Mouse (Mus musculus): ENCODE data around the gene Kremen2. TPM values are rescaled to one million over a fixed set of nuclear protein-coding genes. Genes with fewer than 3 reads are reported as not detected.
A peak's percentile ranks its signal among the peaks of the same experiment; 100 is the strongest.

Kremen2 gene
- polyA plus RNA-seq, 1 experiment from 2014 or later, result not detected

- H3K9me3 ChIP-seq (ENCODE audit: low read length), result no peaks in the 10 kb centered on the region
- H3K4me2 ChIP-seq (ENCODE audit: low read depth, low read length), result peak overlapping the region; percentile 93
- 1% methylated on average over 13 of the region's 28 CpGs for WGBS (ENCODE audit: insufficient replicate concordance)
- peaks cover 4% of the 10 kb centered on the region; the same call in 1 of the 2 replicates for H3K4me1 ChIP-seq (ENCODE audit: insufficient read depth)
- no peak overlapping the region for H3K27ac ChIP-seq (ENCODE audit: low read depth)
- peaks cover 41% of the 10 kb centered on the region for H3K27me3 ChIP-seq (ENCODE audit: insufficient read depth, low read length)
- no peak for TF ChIP-seq EP300 (IDR thresholded peaks at IDR 0.05; ENCODE audit: low read depth)
- TF ChIP-seq CTCF (IDR thresholded peaks at IDR 0.05; ENCODE audit: low read depth), result peak; percentile 76
- H3K9ac ChIP-seq (replicated peaks), result no peak overlapping the region
- DNase-seq (peak; percentile 79), ATAC-seq (peak; percentile 99)
- peak overlapping the region; percentile 60 for H3K4me3 ChIP-seq (ENCODE audit: low read depth, low read length)
- H3K36me3 ChIP-seq (replicated peaks; ENCODE audit: insufficient read depth, low read length), result no peaks in the 10 kb centered on the region
Measured at GRCm38 (mm10) chr17:23700079-23700478, 45.6 kb downstream of the Kremen2 start.

GRCm38 (mm10) chr17:23699131-23700077 lies 46.2 kb downstream of the Kremen2 start:
- H3K9ac ChIP-seq (replicated peaks), result peak overlapping the region; percentile 41; the same call in 1 of the 2 replicates
- H3K4me3 ChIP-seq (ENCODE audit: low read depth, low read length), result peak overlapping the region; percentile 60
- ATAC-seq (peak; percentile 76), DNase-seq (no peak)
- peak overlapping the region; percentile 93 for H3K4me2 ChIP-seq (ENCODE audit: low read depth, low read length)
- 2% methylated on average over 56 of the region's 101 CpGs for WGBS (ENCODE audit: insufficient replicate concordance)
- TF ChIP-seq CTCF (IDR thresholded peaks at IDR 0.05; ENCODE audit: low read depth) (no peak), EP300 (IDR thresholded peaks at IDR 0.05; ENCODE audit: low read depth) (no peak)
- no peaks in the 10 kb centered on the region for H3K36me3 ChIP-seq (replicated peaks; ENCODE audit: insufficient read depth, low read length)
- H3K4me1 ChIP-seq (ENCODE audit: insufficient read depth), result peaks cover 4% of the 10 kb centered on the region; the same call in 1 of the 2 replicates
- no peaks in the 10 kb centered on the region for H3K9me3 ChIP-seq (ENCODE audit: low read length)
- no peak overlapping the region for H3K27ac ChIP-seq (ENCODE audit: low read depth)
- peaks cover 38% of the 10 kb centered on the region for H3K27me3 ChIP-seq (ENCODE audit: insufficient read depth, low read length)

- ATAC-seq (no peak), DNase-seq (no peak)
- Histone ChIP-seq H3K4me3 (ENCODE audit: low read depth, low read length) (no peak overlapping the region), H3K4me2 (ENCODE audit: low read depth, low read length) (no peak overlapping the region), H3K4me1 (ENCODE audit: insufficient read depth) (peaks cover 4% of the 10 kb centered on the region; the same call in 1 of the 2 replicates), H3K27me3 (ENCODE audit: insufficient read depth, low read length) (peaks cover 32% of the 10 kb centered on the region), H3K9ac (replicated peaks) (no peak overlapping the region), H3K9me3 (ENCODE audit: low read length) (no peaks in the 10 kb centered on the region), H3K36me3 (replicated peaks; ENCODE audit: insufficient read depth, low read length) (no peaks in the 10 kb centered on the region), H3K27ac (ENCODE audit: low read depth) (no peak overlapping the region)
- TF ChIP-seq CTCF (IDR thresholded peaks at IDR 0.05; ENCODE audit: low read depth), result no peak
- no peak for TF ChIP-seq EP300 (IDR thresholded peaks at IDR 0.05; ENCODE audit: low read depth)
- 35% methylated on average over 3 of the region's 3 CpGs for WGBS (ENCODE audit: insufficient replicate concordance)
Measured at GRCm38 (mm10) chr17:23695801-23696200, 49.8 kb downstream of the Kremen2 start.

GRCm38 (mm10) chr17:23694491-23694890 lies 51.1 kb downstream of the Kremen2 start:
- no peak overlapping the region for H3K27ac ChIP-seq (ENCODE audit: low read depth)
- H3K4me3 ChIP-seq (ENCODE audit: low read depth, low read length), result no peak overlapping the region
- DNase-seq (no peak), ATAC-seq (no peak)
- no peaks in the 10 kb centered on the region for H3K9me3 ChIP-seq (ENCODE audit: low read length)
- no peak overlapping the region for H3K9ac ChIP-seq (replicated peaks)
- no peak overlapping the region for H3K4me2 ChIP-seq (ENCODE audit: low read depth, low read length)
- H3K36me3 ChIP-seq (replicated peaks; ENCODE audit: insufficient read depth, low read length), result no peaks in the 10 kb centered on the region
- no peaks in the 10 kb centered on the region for H3K4me1 ChIP-seq (ENCODE audit: insufficient read depth)
- peaks cover 20% of the 10 kb centered on the region for H3K27me3 ChIP-seq (ENCODE audit: insufficient read depth, low read length)
- no peak for TF ChIP-seq CTCF (IDR thresholded peaks at IDR 0.05; ENCODE audit: low read depth)
- TF ChIP-seq EP300 (IDR thresholded peaks at IDR 0.05; ENCODE audit: low read depth), result no peak
- 53% methylated on average over 1 of the region's 1 CpGs for WGBS (ENCODE audit: insufficient replicate concordance)

Other genes with a start within 250 kb of the Kremen2 start
- 5.2 and 5.5 TPM in 2 replicates for gene Zfp213, start 181.6 kb downstream of the Kremen2 start, polyA plus RNA-seq (2015; fragmentation: Nextera tagmentation; extraction: Ambion mirVana)
- gene Zfp13, start 146.3 kb downstream of the Kremen2 start, polyA plus RNA-seq (2015; fragmentation: Nextera tagmentation; extraction: Ambion mirVana), result 1.1 and 1.4 TPM in 2 replicates
- not detected in 2 replicates for gene Zscan10, start 145.0 kb downstream of the Kremen2 start, polyA plus RNA-seq (2015; fragmentation: Nextera tagmentation; extraction: Ambion mirVana)
- 0.49 and 0.67 TPM in 2 replicates for gene Mmp25, start 100.6 kb downstream of the Kremen2 start, polyA plus RNA-seq (2015; fragmentation: Nextera tagmentation; extraction: Ambion mirVana)
- gene Bicdl2, start 85.3 kb downstream of the Kremen2 start, polyA plus RNA-seq (2015; fragmentation: Nextera tagmentation; extraction: Ambion mirVana), result 0.05 and 0.31 TPM in 2 replicates
- gene Hcfc1r1, start 72.2 kb downstream of the Kremen2 start, polyA plus RNA-seq (2015; fragmentation: Nextera tagmentation; extraction: Ambion mirVana), result 26.6 and 28.6 TPM in 2 replicates
- 8.5 and 10.3 TPM in 2 replicates for gene Thoc6, start 72.0 kb downstream of the Kremen2 start, polyA plus RNA-seq (2015; fragmentation: Nextera tagmentation; extraction: Ambion mirVana)
- gene Tnfrsf12a, start 68.4 kb downstream of the Kremen2 start, polyA plus RNA-seq (2015; fragmentation: Nextera tagmentation; extraction: Ambion mirVana), result 28.1 and 29.7 TPM in 2 replicates
- gene Cldn6, start 66.6 kb downstream of the Kremen2 start, polyA plus RNA-seq (2015; fragmentation: Nextera tagmentation; extraction: Ambion mirVana), result 0.94 and 1.3 TPM in 2 replicates
- 0.09 and 0.12 TPM in 2 replicates for gene Cldn9, start 61.8 kb downstream of the Kremen2 start, polyA plus RNA-seq (2015; fragmentation: Nextera tagmentation; extraction: Ambion mirVana)
- not detected in 2 replicates for gene 1520401A03Rik, start 23.1 kb downstream of the Kremen2 start, polyA plus RNA-seq (2015; fragmentation: Nextera tagmentation; extraction: Ambion mirVana)
- gene Pkmyt1, start 19.5 kb downstream of the Kremen2 start, polyA plus RNA-seq (2015; fragmentation: Nextera tagmentation; extraction: Ambion mirVana), result 12.5 and 13.9 TPM in 2 replicates
- 4.0 and 4.3 TPM in 2 replicates for gene Paqr4, start 5.0 kb downstream of the Kremen2 start, polyA plus RNA-seq (2015; fragmentation: Nextera tagmentation; extraction: Ambion mirVana)
- 11.9 TPM in 2 replicates for gene Flywch1, start 25.8 kb upstream of the Kremen2 start, polyA plus RNA-seq (2015; fragmentation: Nextera tagmentation; extraction: Ambion mirVana)
- gene Flywch2, start 40.2 kb upstream of the Kremen2 start, polyA plus RNA-seq (2015; fragmentation: Nextera tagmentation; extraction: Ambion mirVana), result 2.3 and 2.4 TPM in 2 replicates
- gene Srrm2, start 44.7 kb upstream of the Kremen2 start, polyA plus RNA-seq (2015; fragmentation: Nextera tagmentation; extraction: Ambion mirVana), result 132 and 137 TPM in 2 replicates
- 458 and 460 TPM in 2 replicates for gene Elob, start 83.3 kb upstream of the Kremen2 start, polyA plus RNA-seq (2015; fragmentation: Nextera tagmentation; extraction: Ambion mirVana)
- gene Prss33, start 90.2 kb upstream of the Kremen2 start, polyA plus RNA-seq (2015; fragmentation: Nextera tagmentation; extraction: Ambion mirVana), result not detected in 2 replicates
- gene Prss32, start 98.0 kb upstream of the Kremen2 start, polyA plus RNA-seq (2015; fragmentation: Nextera tagmentation; extraction: Ambion mirVana), result not detected in 2 replicates
- 0.06 and 0.25 TPM in 2 replicates for gene Prss41, start 98.3 kb upstream of the Kremen2 start, polyA plus RNA-seq (2015; fragmentation: Nextera tagmentation; extraction: Ambion mirVana)
- gene Prss21, start 122.2 kb upstream of the Kremen2 start, polyA plus RNA-seq (2015; fragmentation: Nextera tagmentation; extraction: Ambion mirVana), result not detected in 2 replicates
- gene Dcpp1, start 135.0 kb upstream of the Kremen2 start, polyA plus RNA-seq (2015; fragmentation: Nextera tagmentation; extraction: Ambion mirVana), result not detected in 2 replicates
- gene Dcpp2, start 135.0 kb upstream of the Kremen2 start, polyA plus RNA-seq (2015; fragmentation: Nextera tagmentation; extraction: Ambion mirVana), result not detected in 2 replicates
- not detected in 2 replicates for gene Dcpp3, start 171.6 kb upstream of the Kremen2 start, polyA plus RNA-seq (2015; fragmentation: Nextera tagmentation; extraction: Ambion mirVana)
- gene Sbp, start 195.8 kb upstream of the Kremen2 start, polyA plus RNA-seq (2015; fragmentation: Nextera tagmentation; extraction: Ambion mirVana), result not detected in 2 replicates
- not detected in 2 replicates for gene Sbpl, start 209.4 kb upstream of the Kremen2 start, polyA plus RNA-seq (2015; fragmentation: Nextera tagmentation; extraction: Ambion mirVana)
- gene Prss30, start 234.7 kb upstream of the Kremen2 start, polyA plus RNA-seq (2015; fragmentation: Nextera tagmentation; extraction: Ambion mirVana), result 0.09 and 0.14 TPM in 2 replicates